Mouse (Mus musculus) ES-E14 (cell line): Measurements from ENCODE around the gene Fam133b.

ENCODE experiments used
- CHD2 ChIP-seq: IDR thresholded peaks from 2 replicates; pipeline ENCODE4 v1.6.1; 2014; ENCODE audit warnings: mild to moderate bottlenecking, low read depth, low read length, inconsistent platforms
- MAFK ChIP-seq: IDR thresholded peaks from 2 replicates; pipeline ENCODE4 v1.6.1; 2014; ENCODE audit warnings: mild to moderate bottlenecking, low read depth, low read length, inconsistent platforms; ENCODE audit not compliant: insufficient read depth
- ZC3H11A ChIP-seq: IDR thresholded peaks from 2 replicates; pipeline ENCODE4 v1.6.1; 2012; ENCODE audit warnings: low read depth, mild to moderate bottlenecking, inconsistent platforms, low read length, borderline replicate concordance

DNA sequence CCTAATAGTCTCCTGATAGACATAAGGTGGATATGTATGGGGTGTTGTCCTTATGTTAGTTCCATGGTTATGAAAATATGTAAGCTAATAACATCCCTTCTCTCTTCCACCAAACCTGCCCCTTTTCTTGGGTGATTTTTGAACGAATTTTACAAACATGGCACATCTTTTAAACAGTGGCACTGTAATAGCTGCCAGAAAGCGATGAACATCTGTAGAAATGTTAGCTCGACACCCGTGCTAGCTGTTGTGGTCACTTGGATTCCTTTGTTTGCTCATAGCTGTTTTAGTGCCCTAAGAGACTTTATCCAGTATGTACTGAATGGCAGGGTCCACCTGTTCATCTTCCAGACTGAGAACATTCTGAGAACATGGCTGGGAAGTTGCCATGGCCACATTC lies 27.6 kb downstream of the Fam133b start, which contains the start of gene 1700109H08Rik:
- TF ChIP-seq MAFK = no peak
- TF ChIP-seq ZC3H11A = no peak
- TF ChIP-seq CHD2 = no peak
